Mouse (Mus musculus) limb, embryonic 15.5 days (tissue): ENCODE data around the gene Nr2c1. TPM values are rescaled to one million over a fixed set of nuclear protein-coding genes. Genes with fewer than 3 reads are reported as not detected.

Experiments used
- ATAC-seq: fragments of 200-750 bp; cut with Nextera tagmentation; 2 replicates; pipeline ENCODE4 v1.8.0; 2017; ENCODE audit warnings: low read depth, moderate TSS enrichment; ENCODE audit not compliant: insufficient number of reproducible peaks, low FRiP score, low TSS enrichment
- H3K27ac ChIP-seq: fragments of 300-500 bp; sonication (generic); 2 replicates; pipeline ENCODE4 v1.5.1; 2015; ENCODE audit warnings: moderate library complexity, mild to moderate bottlenecking, inconsistent platforms
- H3K27me3 ChIP-seq: fragments of 300-500 bp; sonication (generic); 2 replicates; pipeline ENCODE4 v1.6.1; 2015; ENCODE audit warnings: inconsistent platforms
- H3K36me3 ChIP-seq: fragments of 300-500 bp; sonication (generic); 2 replicates; pipeline ENCODE4 v1.6.1; 2015; ENCODE audit warnings: inconsistent platforms
- H3K4me1 ChIP-seq: fragments of 300-500 bp; sonication (generic); 2 replicates; pipeline ENCODE4 v1.6.1; 2015; ENCODE audit warnings: inconsistent platforms
- H3K4me2 ChIP-seq: fragments of 300-500 bp; sonication (generic); 2 replicates; pipeline ENCODE4 v1.6.1; 2015; ENCODE audit warnings: mild to moderate bottlenecking, inconsistent platforms
- H3K4me3 ChIP-seq: fragments of 300-500 bp; sonication (generic); 2 replicates; pipeline ENCODE4 v1.5.1; 2015; ENCODE audit warnings: mild to moderate bottlenecking, inconsistent platforms
- H3K9ac ChIP-seq: fragments of 300-500 bp; sonication (generic); 2 replicates; pipeline ENCODE4 v1.6.1; 2015; ENCODE audit warnings: inconsistent platforms
- H3K9me3 ChIP-seq: fragments of 300-500 bp; sonication (generic); 2 replicates; pipeline ENCODE4 v1.6.1; 2016; ENCODE audit warnings: inconsistent platforms
- WGBS: fragments of 180-500 bp; shearing (Covaris S2); methylation state at CpG from one replicate; pipeline ENCODE4 v1.1.7; 2015; 5-methylcytosine and 5-hydroxymethylcytosine counted together
- polyA plus RNA-seq: library from polyadenylated mRNA; unstranded; fragments of >200 nt; fragmentation: Nextera tagmentation; extraction: Ambion mirVana; gene quantifications from 2 replicates; pipeline ENCODE4 v1.2.1, GENCODE M21; 2015

Nr2c1 gene
- polyA plus RNA-seq, 1 experiment from 2014 or later = 8.0 TPM

GRCm38 (mm10) chr10:94230172-94230981 is 82.6 kb downstream of the Nr2c1 start:
- H3K4me3 ChIP-seq = no peak overlapping the region
- H3K9ac ChIP-seq = no peak overlapping the region
- 51% methylated on average over 19 of the region's 19 CpGs for WGBS
- H3K27me3 ChIP-seq = no peaks in the 10 kb centered on the region
- H3K36me3 ChIP-seq = no peaks in the 10 kb centered on the region
- no peak for ATAC-seq
- no peak overlapping the region for H3K4me2 ChIP-seq
- H3K4me1 ChIP-seq = no peaks in the 10 kb centered on the region
- no peaks in the 10 kb centered on the region for H3K9me3 ChIP-seq
- no peak overlapping the region for H3K27ac ChIP-seq

GRCm38 (mm10) chr10:94231025-94231424 is 83.2 kb downstream of the Nr2c1 start:
- no peaks in the 10 kb centered on the region for H3K4me1 ChIP-seq
- H3K4me3 ChIP-seq = no peak overlapping the region
- no peak for ATAC-seq
- no peaks in the 10 kb centered on the region for H3K9me3 ChIP-seq
- no peak overlapping the region for H3K27ac ChIP-seq
- H3K36me3 ChIP-seq = no peaks in the 10 kb centered on the region
- WGBS = 79% methylated on average over 6 of the region's 6 CpGs
- no peaks in the 10 kb centered on the region for H3K27me3 ChIP-seq
- no peak overlapping the region for H3K9ac ChIP-seq
- H3K4me2 ChIP-seq = no peak overlapping the region

GRCm38 (mm10) chr10:94235200-94235599 is 87.4 kb downstream of the Nr2c1 start:
- H3K4me2 ChIP-seq = no peak overlapping the region
- ATAC-seq = no peak
- peaks cover 5% of the 10 kb centered on the region; the same call in 1 of the 2 replicates for H3K4me1 ChIP-seq
- no peaks in the 10 kb centered on the region for H3K9me3 ChIP-seq
- no peak overlapping the region for H3K27ac ChIP-seq
- no peaks in the 10 kb centered on the region for H3K36me3 ChIP-seq
- WGBS = 34% methylated on average over 4 of the region's 4 CpGs
- no peak overlapping the region for H3K9ac ChIP-seq
- H3K27me3 ChIP-seq = no peaks in the 10 kb centered on the region
- H3K4me3 ChIP-seq = no peak overlapping the region

- Histone ChIP-seq H3K36me3 (no peaks in the 10 kb centered on the region), H3K27me3 (no peaks in the 10 kb centered on the region), H3K4me3 (no peak overlapping the region), H3K4me2 (no peak overlapping the region), H3K4me1 (peaks cover 5% of the 10 kb centered on the region; the same call in 1 of the 2 replicates), H3K9me3 (no peaks in the 10 kb centered on the region), H3K27ac (no peak overlapping the region), H3K9ac (no peak overlapping the region)
- WGBS = 80% methylated on average over 2 of the region's 2 CpGs
- no peak for ATAC-seq
Observed at GRCm38 (mm10) chr10:94241346-94241745, 93.5 kb downstream of the Nr2c1 start.

Other genes starting within 250 kb of the Nr2c1 start
- 25.4 and 26.3 TPM in 2 replicates for gene Vezt, start 112.2 kb upstream of the Nr2c1 start, polyA plus RNA-seq
- 2.1 and 2.8 TPM in 2 replicates for gene Fgd6, start 112.0 kb upstream of the Nr2c1 start, polyA plus RNA-seq
- 253 and 283 TPM in 2 replicates for gene Ndufa12, start 50.7 kb downstream of the Nr2c1 start, polyA plus RNA-seq
- gene Gm4792, start 150.7 kb downstream of the Nr2c1 start, polyA plus RNA-seq = 0.31 TPM in 1 of 2 replicates, not detected in the other
- gene Tmcc3, start 163.9 kb downstream of the Nr2c1 start, polyA plus RNA-seq = 17.5 and 20.8 TPM in 2 replicates